Mouse (Mus musculus) kidney, postnatal 10 days (tissue): ENCODE data around the gene Ids.
"Not testable (repeated sequence)": the region's sequence is repeated elsewhere in the genome, so short reads cannot be mapped to it uniquely, and the experiment has no call there.

ENCODE experiments used
- DNase-seq: peaks from one replicate; pipeline ENCODE4 v3.0.0; 2021; ENCODE audit warnings: mixed read lengths

The Ids gene

DNA sequence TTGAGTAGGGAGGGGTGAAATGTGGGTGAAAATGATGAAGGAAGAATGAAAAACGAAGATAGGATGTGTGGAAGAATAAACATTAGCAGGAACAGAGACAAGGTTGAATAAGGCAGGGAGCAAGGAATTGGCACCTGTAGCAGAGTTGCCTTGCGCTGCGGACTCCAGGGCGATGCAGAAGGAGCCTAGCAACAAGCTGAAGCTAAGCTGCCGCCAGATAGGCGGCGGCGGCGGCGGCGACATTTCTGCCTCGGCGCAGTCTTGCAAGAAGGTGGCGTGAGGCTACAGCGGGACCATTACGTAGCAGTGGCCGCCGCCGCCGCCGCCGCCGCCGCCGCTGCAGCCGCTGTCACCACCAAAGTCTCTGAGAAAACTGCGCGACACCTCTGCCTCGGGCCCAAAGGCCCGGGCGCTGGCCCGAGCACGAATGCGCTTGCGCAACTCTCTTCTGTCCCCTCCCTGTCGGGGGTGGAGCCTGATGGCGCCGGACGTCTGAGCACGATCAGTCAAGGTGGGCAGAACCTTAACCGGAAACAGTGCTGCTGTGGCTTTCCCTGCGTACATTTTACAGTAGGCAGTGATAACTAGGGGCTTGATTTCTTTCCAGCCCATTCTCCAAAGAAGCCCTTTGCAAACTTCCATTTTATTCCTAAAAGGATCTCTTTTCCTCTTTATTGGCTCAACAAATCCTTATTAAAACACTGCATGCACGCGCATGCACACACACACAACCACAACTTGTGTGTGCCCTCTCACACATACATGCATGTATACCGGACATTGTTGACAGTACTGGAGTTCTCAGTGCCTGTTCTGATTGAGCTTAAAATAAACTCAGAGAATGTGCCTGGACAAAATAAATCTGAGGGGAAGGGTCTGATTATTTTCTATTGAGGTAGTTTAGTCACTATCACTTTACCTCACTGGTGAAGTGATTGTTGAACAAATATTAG lies at the start of gene Ids:
TSS of gene Ids (minus strand) at position 424 of the 953 bp plus-strand sequence.
- DNase-seq, result peak; percentile 89

DNA sequence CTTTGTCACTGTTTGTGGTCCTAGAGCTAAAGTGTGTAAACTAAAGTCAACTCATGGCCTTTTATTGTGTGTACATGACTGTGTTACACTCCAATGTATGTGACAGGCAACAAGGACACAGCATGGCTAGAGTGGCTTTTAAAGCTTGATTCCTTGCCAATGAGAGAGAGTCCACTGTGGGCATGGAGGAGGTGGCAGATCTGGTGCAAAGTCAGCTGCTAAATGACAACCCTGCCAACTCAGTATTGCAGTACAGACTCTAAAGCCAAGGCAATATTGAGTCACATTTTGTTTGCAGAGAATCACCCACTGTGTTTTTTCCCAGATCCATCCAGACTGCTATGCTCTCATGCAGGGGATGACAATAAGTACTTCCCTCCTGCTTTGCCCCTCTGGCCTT lies 27.8 kb upstream of the Ids start:
- not testable (repeated sequence) for DNase-seq

DNA sequence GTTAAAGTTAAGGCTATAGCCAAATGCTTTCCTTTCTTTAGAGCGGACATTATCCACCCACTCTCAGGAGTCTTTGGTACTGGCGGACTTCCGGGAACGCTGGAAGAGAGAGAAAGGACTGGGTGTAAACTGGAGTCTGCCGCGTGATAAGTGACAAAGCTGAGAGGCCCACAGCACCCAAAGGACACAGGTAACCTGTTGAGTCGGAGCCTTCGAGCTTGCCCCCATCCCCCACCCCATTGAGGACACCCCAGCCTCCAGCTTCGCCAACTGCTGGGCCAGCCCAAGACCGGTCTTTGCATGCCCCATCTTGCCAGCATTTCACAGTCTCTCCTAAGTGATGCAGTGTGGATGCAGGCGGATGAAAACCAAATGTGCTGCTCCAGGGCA lies 21.1 kb upstream of the Ids start:
- peak; percentile 34 for DNase-seq

DNA sequence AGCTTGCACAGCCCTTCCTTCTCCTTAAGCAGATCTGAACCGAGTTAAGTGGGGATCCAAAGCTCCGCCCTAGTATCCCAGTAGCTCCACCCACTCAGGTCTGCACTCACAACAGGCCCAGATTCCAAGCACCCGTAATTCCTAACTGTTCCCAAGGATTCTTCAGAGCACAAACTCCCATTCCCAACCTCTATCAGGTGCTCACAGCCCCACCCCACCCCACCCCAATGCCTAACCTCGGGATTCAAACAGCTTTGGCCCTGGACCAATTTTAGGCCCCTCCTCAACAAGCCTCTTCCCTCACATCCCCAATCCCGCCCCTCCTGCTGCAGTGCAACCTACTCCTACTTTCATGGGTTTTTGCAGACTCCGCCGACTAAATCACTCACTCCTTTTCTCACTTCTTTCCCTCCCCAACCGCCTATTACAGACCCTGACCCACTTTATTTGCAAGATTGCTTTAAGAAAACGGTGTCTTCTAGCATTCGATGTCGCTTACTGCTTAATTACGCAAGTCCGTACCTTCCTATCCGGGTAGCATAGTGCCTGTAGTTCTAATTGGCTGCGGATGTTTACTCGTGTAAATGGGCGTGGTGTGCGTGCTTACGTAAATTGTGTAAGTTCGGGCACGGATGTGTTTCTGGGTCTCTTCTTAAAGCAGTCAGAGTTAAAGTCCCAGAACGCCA lies 20.5 kb upstream of the Ids start, which contains the start of gene 1110012L19Rik:
TSS of gene 1110012L19Rik (plus strand) at position 602 of the 686 bp plus-strand sequence.
- DNase-seq, result peak; percentile 81

DNA sequence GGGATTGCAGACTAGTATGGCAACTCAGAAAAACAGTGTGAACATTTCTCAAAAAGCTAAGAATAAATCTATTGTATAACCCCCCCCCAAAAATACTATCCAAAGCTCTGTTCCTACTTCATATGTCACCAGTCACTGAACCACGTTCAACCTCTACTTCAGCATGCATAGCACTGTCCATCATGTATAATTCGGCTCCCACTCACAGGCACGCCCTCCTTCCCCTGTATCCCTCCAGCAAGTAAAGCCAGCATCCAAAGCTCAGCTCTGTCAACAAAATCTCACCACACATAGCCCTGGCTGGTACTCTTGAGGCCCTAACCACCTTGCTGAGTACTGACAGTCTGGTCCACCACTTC lies 20.0 kb upstream of the Ids start:
- DNase-seq, result no peak

DNA sequence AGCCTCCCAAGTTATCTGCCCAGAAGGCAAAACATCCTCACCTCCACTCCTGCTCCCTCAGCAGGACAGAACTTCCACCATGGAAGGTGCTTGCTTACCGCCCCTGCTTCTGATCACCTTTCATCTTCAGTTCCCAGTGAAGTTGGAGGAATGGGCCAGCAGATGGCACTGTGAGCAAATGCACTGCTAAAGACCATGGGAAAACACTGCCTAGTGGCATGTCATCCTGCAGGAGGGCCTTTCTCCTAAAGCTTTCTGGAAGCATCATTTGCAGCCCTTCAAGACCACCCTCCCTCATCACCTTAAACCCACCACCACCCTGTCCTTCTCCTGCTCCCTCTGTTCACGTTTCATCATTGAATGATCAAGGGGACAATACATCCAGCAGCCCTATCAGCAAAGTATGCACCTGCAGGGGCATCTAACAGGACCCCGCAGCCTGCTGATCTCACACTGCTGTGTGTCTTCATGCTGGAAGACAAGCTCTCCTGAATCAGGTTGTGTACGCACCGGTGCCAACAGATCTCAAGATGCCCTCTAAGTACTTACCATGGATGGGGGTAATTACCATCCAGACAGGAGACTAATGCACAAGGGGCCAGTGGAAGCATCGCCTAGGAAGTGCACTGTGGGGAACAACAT lies 9.7 kb upstream of the Ids start:
- not testable (repeated sequence) for DNase-seq

DNA sequence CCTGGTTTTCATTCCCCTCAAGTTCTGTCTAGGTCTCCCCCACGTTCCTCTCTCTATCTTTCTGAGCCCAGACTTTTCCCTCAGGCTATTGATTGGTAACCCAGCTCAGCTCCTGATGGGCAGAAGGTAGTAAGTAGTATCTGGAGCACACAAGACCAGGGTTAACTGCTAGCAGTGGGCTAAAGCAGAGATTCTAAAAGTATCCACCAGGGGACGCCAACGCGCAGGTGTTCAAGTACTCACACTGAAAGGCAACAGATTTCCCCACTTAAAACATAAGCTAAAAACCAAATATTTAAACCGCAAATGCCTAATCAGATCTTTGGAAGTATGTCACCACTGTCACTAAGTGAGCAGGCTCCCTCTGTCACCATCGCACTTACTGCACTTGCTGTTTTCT lies 4.9 kb upstream of the Ids start:
- DNase-seq, result not testable (repeated sequence)

DNA sequence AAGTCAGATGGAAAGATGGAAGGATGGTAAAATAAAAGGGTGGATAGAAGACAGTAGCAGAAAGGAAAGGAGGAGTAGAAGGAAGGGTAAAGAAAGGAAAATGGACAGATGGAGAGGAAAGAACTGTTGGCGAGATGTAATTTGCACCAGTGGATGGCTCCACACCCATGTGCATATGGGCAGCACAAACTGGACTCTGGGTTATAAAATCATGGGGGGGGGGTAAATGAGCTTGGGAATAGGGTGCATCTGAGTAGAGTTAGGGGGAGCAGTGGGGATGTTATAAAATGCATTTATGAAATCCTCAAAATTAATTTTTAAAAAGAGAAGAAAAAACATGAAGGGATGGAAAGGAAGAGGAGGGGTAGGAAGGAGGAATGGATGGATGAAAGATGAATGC lies 682 bp downstream of the Ids start:
- DNase-seq, result no peak

DNA sequence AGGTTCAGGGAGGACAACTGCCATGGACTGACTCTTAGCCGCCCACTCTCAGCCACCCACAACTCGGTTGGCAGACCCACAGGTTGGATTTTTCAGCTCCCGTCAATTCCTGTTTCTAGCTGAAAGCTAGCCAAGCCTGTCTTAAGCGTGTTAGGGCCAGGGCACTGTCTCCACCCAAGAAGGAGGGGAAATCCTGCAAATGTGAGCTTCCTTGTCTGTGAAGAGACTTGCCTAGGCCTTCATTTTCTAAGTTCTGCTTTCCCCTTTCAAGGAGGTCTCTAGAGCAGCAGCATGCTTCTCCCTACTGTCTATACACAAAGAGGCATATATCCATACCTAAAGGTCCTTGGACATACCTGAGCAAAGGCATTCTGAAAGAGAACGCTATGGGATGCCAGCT lies 1.4 kb downstream of the Ids start:
- no peak for DNase-seq

DNA sequence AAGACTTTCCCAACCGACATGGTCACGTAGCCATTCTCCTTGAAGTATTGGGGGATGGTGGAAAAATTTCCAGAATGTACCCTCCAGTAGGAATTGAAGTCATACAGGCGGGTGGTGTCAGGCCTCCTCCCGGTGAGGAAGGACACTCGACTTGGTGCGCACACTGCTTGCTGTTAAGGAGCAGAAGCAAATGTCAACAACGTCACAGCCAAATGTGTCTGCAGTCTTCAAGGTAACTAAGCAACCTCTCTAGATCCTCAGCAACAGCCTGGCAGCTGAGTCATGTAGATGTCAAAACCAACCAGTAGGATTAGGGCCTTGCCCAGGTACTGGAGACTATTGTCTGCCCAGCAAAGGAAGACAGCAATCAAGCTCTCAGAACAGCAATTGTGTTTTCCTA lies 1.9 kb downstream of the Ids start:
- no peak for DNase-seq

DNA sequence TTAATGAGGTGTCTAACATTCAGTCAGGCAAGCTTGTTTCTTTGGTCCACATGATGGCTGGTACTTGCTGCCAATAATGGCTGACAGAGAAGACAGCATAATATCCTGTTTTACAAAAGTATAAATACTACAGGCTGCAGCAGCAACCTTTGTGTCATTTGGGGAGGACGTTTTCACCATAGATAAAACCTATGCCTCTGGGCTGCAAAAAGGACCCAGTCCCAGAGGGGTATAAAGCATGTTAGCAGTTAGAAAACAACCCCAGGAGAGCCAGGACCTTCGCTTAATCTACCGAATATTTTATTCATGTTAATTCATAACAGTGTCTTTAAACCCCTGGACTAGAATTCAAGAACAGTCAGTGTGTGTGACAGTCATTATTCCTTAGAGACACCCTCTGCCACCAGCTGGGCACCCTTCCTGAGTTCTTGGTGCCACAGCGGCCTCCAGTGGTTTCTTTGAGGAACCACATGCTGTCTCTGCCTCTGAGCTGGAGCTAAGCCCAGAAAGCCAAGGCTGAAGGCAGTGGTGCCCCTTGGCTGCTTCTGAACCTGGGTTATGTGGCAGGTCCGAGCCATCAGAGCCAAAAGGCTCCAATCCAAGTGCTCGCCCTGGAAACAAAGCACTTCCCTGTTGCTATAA lies 34.6 kb downstream of the Ids start:
- peak; percentile 64 for DNase-seq

DNA sequence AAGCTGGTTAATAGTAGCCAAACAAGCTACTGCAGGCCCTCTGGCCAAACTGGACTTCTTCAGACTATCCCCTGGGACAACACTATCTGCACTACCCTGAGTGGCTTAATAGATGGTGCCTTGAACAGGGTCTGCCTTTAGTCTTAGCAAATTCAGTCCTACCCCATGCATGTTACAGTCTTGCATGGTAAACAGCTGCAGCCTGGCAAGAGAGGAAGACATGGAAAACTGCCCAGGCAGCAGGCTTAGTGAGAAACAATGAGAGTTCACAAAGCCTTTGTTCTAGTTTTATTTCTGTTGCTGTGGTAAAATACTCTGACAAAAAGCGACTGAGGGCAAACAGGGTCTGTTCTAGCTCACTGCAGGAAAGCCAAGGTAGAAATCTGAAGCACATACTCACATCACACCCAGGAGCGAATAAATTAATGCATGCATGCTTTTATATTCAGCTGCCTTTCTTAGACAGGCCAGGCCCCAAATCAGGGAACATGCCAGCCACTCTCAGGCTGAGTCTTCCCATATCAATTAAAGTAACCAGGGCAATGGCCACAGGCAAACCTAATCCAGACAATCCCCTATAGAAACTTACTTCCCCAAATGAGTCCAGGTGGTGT lies 36.2 kb downstream of the Ids start:
- DNase-seq, result no peak

DNA sequence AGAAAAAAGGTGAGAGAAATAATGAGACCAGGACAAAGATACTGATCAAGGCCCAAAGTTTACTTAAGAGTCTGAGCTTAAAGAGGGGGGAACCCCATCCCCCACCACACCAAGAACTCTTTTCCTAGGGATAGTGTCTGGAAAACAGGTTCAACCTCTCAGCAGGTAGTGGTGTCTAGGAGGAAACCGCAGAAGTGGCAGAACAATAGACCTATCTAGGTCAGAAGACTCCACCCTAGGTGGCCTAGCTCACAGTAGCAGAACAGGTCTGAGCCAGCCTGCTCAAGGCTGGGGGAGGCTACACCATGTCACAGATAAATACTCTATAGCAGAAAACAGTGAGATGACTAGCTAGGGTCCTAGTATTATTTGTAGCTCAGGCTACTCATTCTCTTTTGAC lies 37.2 kb downstream of the Ids start:
- DNase-seq, result no peak

DNA sequence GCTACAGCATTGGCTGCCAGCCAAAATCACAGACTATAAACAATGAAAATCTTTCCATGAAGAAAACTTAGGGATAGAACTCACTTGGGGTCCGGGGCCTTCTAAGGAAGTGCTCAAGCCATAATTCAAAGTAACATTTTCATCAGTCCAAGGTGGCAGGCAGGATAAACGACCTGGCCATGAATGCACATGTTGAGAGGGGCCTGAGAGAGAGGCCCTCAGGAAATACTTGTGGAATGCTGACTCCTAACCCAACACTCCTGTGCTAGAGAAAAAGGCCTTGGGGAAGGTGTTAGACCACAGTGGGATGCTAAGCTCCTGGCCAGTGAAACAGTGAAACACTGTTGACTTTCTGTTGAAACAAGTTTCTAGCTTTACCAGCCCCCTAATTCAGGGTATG lies 45.6 kb downstream of the Ids start:
- peak; percentile 23 for DNase-seq

DNA sequence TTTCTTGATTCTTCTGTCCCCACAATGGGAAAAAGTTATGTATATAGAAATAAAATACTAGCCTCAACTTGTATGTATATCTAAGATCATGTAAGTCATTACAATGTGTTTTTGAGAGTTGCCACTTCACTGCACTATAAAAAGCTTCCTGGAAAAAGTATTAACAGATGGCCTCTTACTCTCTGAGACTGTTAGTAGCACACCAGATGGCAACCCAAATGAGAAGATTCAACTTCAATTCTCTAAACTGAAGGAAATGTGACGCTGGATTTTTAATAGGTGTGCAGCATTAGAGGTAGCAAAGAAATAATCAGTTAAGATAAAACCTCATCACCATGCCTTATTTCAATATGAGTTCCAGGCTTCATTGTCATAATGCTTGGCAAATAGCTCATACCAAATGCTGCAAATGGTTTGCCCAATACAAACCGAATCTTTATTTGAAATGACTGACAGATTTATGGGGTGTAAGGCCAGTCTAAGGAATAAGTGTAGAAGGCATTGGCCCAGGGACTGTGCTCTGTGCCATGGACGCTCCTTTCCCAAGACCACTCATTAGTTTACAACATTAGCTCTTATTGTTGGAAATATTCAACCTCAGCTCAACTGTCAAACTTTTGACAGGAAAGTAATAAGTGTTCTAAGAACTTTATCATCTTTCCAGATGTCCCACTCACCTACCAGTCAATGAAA lies 49.8 kb downstream of the Ids start:
- DNase-seq, result no peak
